Mouse (Mus musculus) spleen, adult 2 months (tissue): ENCODE measurements around the gene Tmem87a.

Experiments used
- CTCF ChIP-seq: fragments of 200-500 bp; IDR thresholded peaks from 2 replicates; pipeline ENCODE4 v1.5.1; 2011; ENCODE audit warnings: mild to moderate bottlenecking, inconsistent platforms; ENCODE audit not compliant: insufficient read depth, insufficient read length, insufficient replicate concordance; ENCODE audit errors: extremely low read depth
- POLR2A ChIP-seq: fragments of 200-500 bp; IDR thresholded peaks from 2 replicates; pipeline ENCODE4 v1.6.1; 2011; ENCODE audit warnings: low read depth, low read length, inconsistent platforms

- TF ChIP-seq CTCF (no peak), POLR2A (no peak)
Observed at GRCm38 (mm10) chr2:120367416-120368207, 36.3 kb downstream of the Tmem87a start.
